Mouse (Mus musculus): Measurements from ENCODE around the gene Lrrtm4. TPM values are rescaled to one million over a fixed set of nuclear protein-coding genes. Genes with fewer than 3 reads are reported as not detected.

Lrrtm4 gene
- total and polyA plus RNA-seq, 3 experiments = not detected

DNA sequence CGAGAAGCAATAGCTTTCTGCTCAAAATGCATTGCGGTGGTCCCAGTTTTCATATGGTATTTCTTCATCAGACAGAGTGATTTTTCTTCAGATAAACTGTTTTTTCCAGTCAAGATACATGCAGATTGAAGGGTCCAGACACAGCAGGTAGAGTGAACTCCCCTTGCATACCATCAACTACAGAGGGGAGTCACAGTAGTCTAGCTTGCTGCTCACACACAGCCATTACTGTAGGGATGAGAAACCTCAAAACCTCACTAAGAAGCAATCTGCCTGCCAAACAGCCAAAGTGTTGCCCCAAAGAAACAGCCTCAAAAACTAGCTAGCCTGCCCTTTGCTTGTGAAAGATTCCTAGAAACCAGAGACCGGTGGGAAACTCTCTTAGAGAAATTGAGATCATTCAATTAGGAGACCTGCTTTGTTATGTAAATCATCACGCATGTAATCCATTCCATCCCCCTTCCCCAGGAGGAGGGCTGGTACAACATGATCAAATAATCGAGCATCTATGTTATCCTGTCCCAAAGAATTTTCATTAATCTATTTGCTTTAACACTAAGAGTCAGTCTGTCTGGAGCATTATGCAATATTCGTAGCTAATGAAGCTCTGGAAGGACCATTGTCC lies 166.9 kb downstream of the Lrrtm4 start:
- Histone ChIP-seq H3K4me3 (ENCODE audit: control insufficient read depth in 1 of 2, insufficient read depth in 1 of 2, low read depth in 2 of 2, low read length in 2 of 2) (no peak overlapping the region), H3K9me3 (replicated peaks; ENCODE audit: insufficient read depth, low read length) (no peaks in the 10 kb centered on the region), H3K27me3 (ENCODE audit: control insufficient read depth in 1 of 2, insufficient read depth in 2 of 2, low read length in 2 of 2) (no peaks in the 10 kb centered on the region), H3K9ac (ENCODE audit: control insufficient read depth, low read depth, low read length, poor library complexity, severe bottlenecking) (no peak overlapping the region), H3K27ac (ENCODE audit: control insufficient read depth, low read depth, low read length) (no peak overlapping the region), H3K4me1 (ENCODE audit: control insufficient read depth in 1 of 2, insufficient read depth in 2 of 2, low read length in 2 of 2) (no peaks in the 10 kb centered on the region), H3K36me3 (ENCODE audit: control insufficient read depth in 1 of 2, insufficient read depth in 2 of 2, low read length in 2 of 2) (no peaks in the 10 kb centered on the region), H3K79me2 (ENCODE audit: control insufficient read depth, insufficient read depth, low read length, poor library complexity) (no peaks in the 10 kb centered on the region)
- no peak for DNase-seq (ENCODE audit: low read depth, low spot score)
- TF ChIP-seq NRF1 (IDR thresholded peaks at IDR 0.05; ENCODE audit: insufficient read depth, low read depth, low read length, poor library complexity, severe bottlenecking) = no peak
- no peak for TF ChIP-seq SIN3A (IDR thresholded peaks at IDR 0.05; ENCODE audit: low read length)
- no peak for TF ChIP-seq KAT2A (conservative IDR thresholded peaks at IDR 0.05; ENCODE audit: low read depth, low read length)
- TF ChIP-seq MYC (IDR thresholded peaks at IDR 0.05; ENCODE audit: low read depth, low read length) = no peak
- no peak for TF ChIP-seq USF1 (IDR thresholded peaks at IDR 0.05; ENCODE audit: low read depth, low read length)
- TF ChIP-seq TBP (IDR thresholded peaks at IDR 0.05; ENCODE audit: low read depth, low read length) = no peak
- TF ChIP-seq ZNF384 (IDR thresholded peaks at IDR 0.05; ENCODE audit: low read depth, low read length) = no peak
- no peak for TF ChIP-seq CHD2 (IDR thresholded peaks at IDR 0.05; ENCODE audit: low read length)
- TF ChIP-seq E2F4 (IDR thresholded peaks at IDR 0.05; ENCODE audit: borderline replicate concordance, low read depth, low read length) = no peak
- TF ChIP-seq USF2 (IDR thresholded peaks at IDR 0.05; ENCODE audit: borderline replicate concordance in 1 of 2, insufficient read depth in 1 of 2, low read depth in 1 of 2, low read length in 2 of 2) = no peak
- TF ChIP-seq POLR2A (IDR thresholded peaks at IDR 0.05; ENCODE audit: control insufficient read depth in 1 of 2, insufficient read depth in 1 of 2, low read depth in 1 of 2, low read length in 2 of 2, poor library complexity in 1 of 2) = no peak

GRCm38 (mm10) chr6:80186791-80187190 lies 168.1 kb downstream of the Lrrtm4 start:
- no peak for DNase-seq (ENCODE audit: low read depth, low spot score)
- Histone ChIP-seq H3K79me2 (ENCODE audit: control insufficient read depth, insufficient read depth, low read length, poor library complexity) (no peaks in the 10 kb centered on the region), H3K9ac (ENCODE audit: control insufficient read depth, low read depth, low read length, poor library complexity, severe bottlenecking) (no peak overlapping the region), H3K4me1 (ENCODE audit: control insufficient read depth in 1 of 2, insufficient read depth in 2 of 2, low read length in 2 of 2) (no peaks in the 10 kb centered on the region), H3K27me3 (ENCODE audit: control insufficient read depth in 1 of 2, insufficient read depth in 2 of 2, low read length in 2 of 2) (no peaks in the 10 kb centered on the region), H3K9me3 (replicated peaks; ENCODE audit: insufficient read depth, low read length) (no peaks in the 10 kb centered on the region), H3K36me3 (ENCODE audit: control insufficient read depth in 1 of 2, insufficient read depth in 2 of 2, low read length in 2 of 2) (no peaks in the 10 kb centered on the region), H3K27ac (ENCODE audit: control insufficient read depth, low read depth, low read length) (no peak overlapping the region), H3K4me3 (ENCODE audit: control insufficient read depth in 1 of 2, insufficient read depth in 1 of 2, low read depth in 2 of 2, low read length in 2 of 2) (no peak overlapping the region)
- no peak for TF ChIP-seq CHD1 (IDR thresholded peaks at IDR 0.05; ENCODE audit: low read depth, low read length)
- no peak for TF ChIP-seq NRF1 (IDR thresholded peaks at IDR 0.05; ENCODE audit: insufficient read depth, low read depth, low read length, poor library complexity, severe bottlenecking)
- no peak for TF ChIP-seq HCFC1 (IDR thresholded peaks at IDR 0.05; ENCODE audit: low read depth, low read length)

GRCm38 (mm10) chr6:80209476-80209875 lies 190.8 kb downstream of the Lrrtm4 start:
- Histone ChIP-seq H3K9me3 (replicated peaks; ENCODE audit: insufficient read depth, low read length) (no peaks in the 10 kb centered on the region), H3K4me1 (ENCODE audit: control insufficient read depth in 1 of 2, insufficient read depth in 2 of 2, low read length in 2 of 2) (no peaks in the 10 kb centered on the region), H3K79me2 (ENCODE audit: control insufficient read depth, insufficient read depth, low read length, poor library complexity) (no peaks in the 10 kb centered on the region), H3K27ac (ENCODE audit: control insufficient read depth, low read depth, low read length) (no peak overlapping the region), H3K9ac (ENCODE audit: control insufficient read depth, low read depth, low read length, poor library complexity, severe bottlenecking) (no peak overlapping the region), H3K4me3 (ENCODE audit: control insufficient read depth in 1 of 2, insufficient read depth in 1 of 2, low read depth in 2 of 2, low read length in 2 of 2) (no peak overlapping the region), H3K36me3 (ENCODE audit: control insufficient read depth in 1 of 2, insufficient read depth in 2 of 2, low read length in 2 of 2) (no peaks in the 10 kb centered on the region), H3K27me3 (ENCODE audit: control insufficient read depth in 1 of 2, insufficient read depth in 2 of 2, low read length in 2 of 2) (no peaks in the 10 kb centered on the region)
- no peak for DNase-seq (ENCODE audit: low read depth, low spot score)
- TF ChIP-seq ZNF384 (IDR thresholded peaks at IDR 0.05; ENCODE audit: low read depth, low read length) (no peak), GATA1 (IDR thresholded peaks at IDR 0.05; ENCODE audit: low read depth, low read length) (no peak), MYC (IDR thresholded peaks at IDR 0.05; ENCODE audit: low read depth, low read length) (no peak), TCF12 (IDR thresholded peaks at IDR 0.05; ENCODE audit: low read depth, low read length) (no peak), ZKSCAN1 (IDR thresholded peaks at IDR 0.05; ENCODE audit: low read depth, low read length) (no peak), JUND (IDR thresholded peaks at IDR 0.05; ENCODE audit: low read depth, low read length) (no peak), MAX (IDR thresholded peaks at IDR 0.05; ENCODE audit: low read length) (no peak), HCFC1 (IDR thresholded peaks at IDR 0.05; ENCODE audit: low read depth, low read length) (no peak), RAD21 (IDR thresholded peaks at IDR 0.05; ENCODE audit: low read depth, low read length) (no peak), CTCF (IDR thresholded peaks at IDR 0.05 in 2 of 3, conservative IDR thresholded peaks at IDR 0.05 in 1 of 3; ENCODE audit: control insufficient read depth in 1 of 3, insufficient read depth in 1 of 3, low read depth in 2 of 3, low read length in 3 of 3, poor library complexity in 1 of 3, severe bottlenecking in 1 of 3) (no peak), E2F4 (IDR thresholded peaks at IDR 0.05; ENCODE audit: borderline replicate concordance, low read depth, low read length) (no peak), KAT2A (conservative IDR thresholded peaks at IDR 0.05; ENCODE audit: low read depth, low read length) (no peak), TBP (IDR thresholded peaks at IDR 0.05; ENCODE audit: low read depth, low read length) (no peak), GABPA (IDR thresholded peaks at IDR 0.05; ENCODE audit: low read depth, low read length) (no peak), NRF1 (IDR thresholded peaks at IDR 0.05; ENCODE audit: insufficient read depth, low read depth, low read length, poor library complexity, severe bottlenecking) (no peak), CHD1 (IDR thresholded peaks at IDR 0.05; ENCODE audit: low read depth, low read length) (no peak), BHLHE40 (IDR thresholded peaks at IDR 0.05; ENCODE audit: borderline replicate concordance, low read depth, low read length) (no peak), ZC3H11A (IDR thresholded peaks at IDR 0.05; ENCODE audit: low read depth, low read length) (no peak), UBTF (IDR thresholded peaks at IDR 0.05; ENCODE audit: borderline replicate concordance, insufficient read depth, low read depth, low read length) (no peak)

Data from MEL (cell line).